Mouse (Mus musculus): ENCODE results near the gene Atp8a1.

DNA sequence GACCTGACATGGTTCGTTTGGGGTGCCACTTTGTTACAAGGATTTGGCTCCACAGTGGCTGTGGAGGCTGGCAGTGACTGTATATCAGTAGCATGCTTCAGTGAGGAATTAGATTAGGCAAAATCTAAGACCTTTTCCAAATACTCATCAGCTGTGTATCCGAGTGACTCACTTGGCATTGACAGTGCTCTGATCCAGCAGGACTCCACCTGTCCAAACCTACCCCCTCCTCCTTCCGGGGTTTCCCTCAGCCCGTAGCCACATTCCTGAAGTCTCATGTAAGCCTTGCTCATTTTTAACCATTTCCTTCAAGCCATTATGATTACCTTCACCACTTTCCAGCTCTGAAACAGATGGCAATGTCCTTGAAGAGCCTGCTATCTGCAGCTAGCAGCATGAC, 3.2 kb downstream of the Atp8a1 start:
- TF ChIP-seq CTCF (conservative IDR thresholded peaks at IDR 0.05 in 1 of 2, IDR thresholded peaks at IDR 0.05 in 1 of 2; ENCODE audit: low read depth in 2 of 2, low read length in 2 of 2), result no peak
- no peak for TF ChIP-seq POLR2A (IDR thresholded peaks at IDR 0.05; ENCODE audit: low read depth, low read length)
- no peak for TF ChIP-seq ZNF384 (IDR thresholded peaks at IDR 0.05; ENCODE audit: low read depth, low read length)
- no peak for TF ChIP-seq HCFC1 (IDR thresholded peaks at IDR 0.05; ENCODE audit: low read depth, low read length)
- no peak for TF ChIP-seq MAFK (IDR thresholded peaks at IDR 0.05; ENCODE audit: insufficient replicate concordance, low read length)
- TF ChIP-seq MAX (IDR thresholded peaks at IDR 0.05; ENCODE audit: low read length), result no peak
- TF ChIP-seq BHLHE40 (IDR thresholded peaks at IDR 0.05; ENCODE audit: low read depth, low read length), result no peak
- no peak for TF ChIP-seq USF1 (IDR thresholded peaks at IDR 0.05; ENCODE audit: low read depth, low read length)
- TF ChIP-seq USF2 (conservative IDR thresholded peaks at IDR 0.05; ENCODE audit: low read depth, low read length), result no peak
- TF ChIP-seq CHD2 (IDR thresholded peaks at IDR 0.05; ENCODE audit: low read length), result no peak
- TF ChIP-seq ZMIZ1 (IDR thresholded peaks at IDR 0.05; ENCODE audit: low read depth, low read length), result no peak

Measured in CH12.LX (cell line).